Comparison of ENCODE assay signal across 29 mouse cellular contexts in genomic region chr4:78784036-78784435, GRCm38 (mm10).
A peak's percentile ranks its signal among the peaks of the same experiment; 100 is the strongest.
DNase-seq lines count a peak whose midpoint lies in the region; ATAC-seq and TF ChIP-seq lines count a peak whose summit lies in the region.
"Had no signal": no experiment of that assay in that cellular context is flagged by ENCODE, and none has a peak within 500 bp of the region (broad histone marks: within the 10 kb centered on the region; RNA-seq: fewer than 3 reads in every experiment).

No protein-coding gene starts in this region.

- no peak overlapping the region for H3K4me3 ChIP-seq in intestine, embryonic 14.5 days (ENCODE audit: low read depth, low read length)
- H3K4me3 ChIP-seq in intestine, postnatal 0 days (ENCODE audit: low read depth, low read length) = no peak overlapping the region
- H3K4me3 ChIP-seq in stomach, embryonic 14.5 days (ENCODE audit: low read depth, low read length) = no peak overlapping the region
- H3K4me3 ChIP-seq in stomach, postnatal 0 days (ENCODE audit: low read depth, low read length) = no peak overlapping the region
- H3K4me3 ChIP-seq: erythroblast, embryonic 14.5 days; forebrain, embryonic 12.5 days; forebrain, embryonic 15.5 days; heart, adult 2 months; heart, embryonic 10.5 days; heart, embryonic 13.5 days; hindbrain, embryonic 12.5 days; hindbrain, embryonic 15.5 days had no signal

- no peaks in the 10 kb centered on the region for H3K36me3 ChIP-seq in intestine, embryonic 14.5 days (ENCODE audit: control insufficient read depth, insufficient read depth, low read length)
- H3K36me3 ChIP-seq in intestine, postnatal 0 days (ENCODE audit: control insufficient read depth, insufficient read depth) = no peaks in the 10 kb centered on the region
- no peaks in the 10 kb centered on the region for H3K36me3 ChIP-seq in stomach, embryonic 14.5 days (ENCODE audit: control insufficient read depth, insufficient read depth, low read length)
- H3K36me3 ChIP-seq in stomach, postnatal 0 days (ENCODE audit: control insufficient read depth, insufficient read depth, low read length) = no peaks in the 10 kb centered on the region
- H3K36me3 ChIP-seq: forebrain, embryonic 12.5 days; forebrain, embryonic 15.5 days; G1E; heart, embryonic 10.5 days; heart, embryonic 13.5 days; hindbrain, embryonic 12.5 days; hindbrain, embryonic 15.5 days had no signal

- H3K4me1 ChIP-seq in intestine, embryonic 14.5 days (replicated peaks; ENCODE audit: control insufficient read depth, insufficient read depth, low read length) = no peaks in the 10 kb centered on the region
- no peaks in the 10 kb centered on the region for H3K4me1 ChIP-seq in intestine, postnatal 0 days (replicated peaks; ENCODE audit: control insufficient read depth, insufficient read depth, low read length)
- no peaks in the 10 kb centered on the region for H3K4me1 ChIP-seq in stomach, embryonic 14.5 days (ENCODE audit: control insufficient read depth, insufficient read depth, low read length)
- no peaks in the 10 kb centered on the region for H3K4me1 ChIP-seq in stomach, postnatal 0 days (replicated peaks; ENCODE audit: control insufficient read depth, insufficient read depth)
- H3K4me1 ChIP-seq: forebrain, embryonic 12.5 days; forebrain, embryonic 15.5 days; heart, embryonic 10.5 days; heart, embryonic 13.5 days; hindbrain, embryonic 12.5 days; hindbrain, embryonic 15.5 days had no signal

- no peak overlapping the region for H3K9ac ChIP-seq in intestine, embryonic 14.5 days (ENCODE audit: low read length)
- no peak overlapping the region for H3K9ac ChIP-seq in intestine, postnatal 0 days (ENCODE audit: low read depth, low read length)
- no peak overlapping the region for H3K9ac ChIP-seq in stomach, embryonic 14.5 days (replicated peaks; ENCODE audit: low read depth, low read length)
- no peak overlapping the region for H3K9ac ChIP-seq in stomach, postnatal 0 days (ENCODE audit: low read length)
- H3K9ac ChIP-seq: forebrain, embryonic 12.5 days; forebrain, embryonic 15.5 days; heart, embryonic 13.5 days; hindbrain, embryonic 12.5 days; hindbrain, embryonic 15.5 days had no signal

- no peak for DNase-seq in intestine, embryonic 14.5 days (ENCODE audit: low spot score)
- DNase-seq in urinary bladder, postnatal 14 days (ENCODE audit: low spot score) = peak; percentile 3
- no peak for DNase-seq in urinary bladder, postnatal 25 days (ENCODE audit: low spot score)
- DNase-seq in stomach, postnatal 0 days (ENCODE audit: low spot score) = peak; percentile 17
- no peak for DNase-seq in adrenal gland, postnatal 25 days
- no peak for DNase-seq in left cerebral cortex, adult 9 months (ENCODE audit: low spot score in 2 of 2)
- DNase-seq: adrenal gland, postnatal 10 days; B cell, adult 2 months; cerebellum, adult 11 months; cerebellum, adult 2 months; cerebellum, adult 9-11 months; cerebellum, postnatal 25 days; embryo, embryonic 11 days; gastrocnemius, postnatal 10 days; gastrocnemius, postnatal 36 days; heart, adult 2 months; heart, postnatal 14 days had no signal

- no peak for TF ChIP-seq EP300 in stomach, postnatal 0 days (optimal IDR thresholded peaks at IDR 0.05)

- WGBS in intestine, embryonic 14.5 days = 54% methylated on average over 1 of the region's 1 CpGs
- WGBS in intestine, postnatal 0 days = 15% methylated on average over 1 of the region's 1 CpGs
- WGBS in stomach, embryonic 14.5 days = 35% methylated on average over 1 of the region's 1 CpGs
- 19% methylated on average over 1 of the region's 1 CpGs for WGBS in stomach, postnatal 0 days

- no peaks in the 10 kb centered on the region for H3K9me3 ChIP-seq in intestine, embryonic 14.5 days (ENCODE audit: control insufficient read depth, low read length)
- no peaks in the 10 kb centered on the region for H3K9me3 ChIP-seq in intestine, postnatal 0 days (ENCODE audit: control insufficient read depth)
- no peaks in the 10 kb centered on the region for H3K9me3 ChIP-seq in stomach, embryonic 14.5 days (ENCODE audit: control insufficient read depth, low read depth, low read length)
- H3K9me3 ChIP-seq in stomach, postnatal 0 days (ENCODE audit: control insufficient read depth, low read length) = no peaks in the 10 kb centered on the region
- H3K9me3 ChIP-seq: forebrain, embryonic 12.5 days; forebrain, embryonic 15.5 days; G1E; heart, embryonic 10.5 days; heart, embryonic 13.5 days; hindbrain, embryonic 12.5 days; hindbrain, embryonic 15.5 days had no signal

- peak; percentile 81 for ATAC-seq in intestine, embryonic 14.5 days (replicated peaks; ENCODE audit: low FRiP score, low TSS enrichment, low read depth)
- no peak for ATAC-seq in intestine, postnatal 0 days
- peak; percentile 63 for ATAC-seq in stomach, embryonic 14.5 days (ENCODE audit: insufficient number of reproducible peaks, insufficient read depth, low FRiP score, low read depth)
- peak; percentile 81 for ATAC-seq in stomach, postnatal 0 days (ENCODE audit: low FRiP score, low TSS enrichment)
- ATAC-seq: forebrain, embryonic 15.5 days; Patski had no signal

- H3K27me3 ChIP-seq in intestine, embryonic 14.5 days (replicated peaks; ENCODE audit: control insufficient read depth, insufficient read depth, low read length) = no peaks in the 10 kb centered on the region
- H3K27me3 ChIP-seq in intestine, postnatal 0 days (replicated peaks; ENCODE audit: control insufficient read depth, insufficient read depth, low read length) = no peaks in the 10 kb centered on the region
- no peaks in the 10 kb centered on the region for H3K27me3 ChIP-seq in stomach, embryonic 14.5 days (ENCODE audit: control insufficient read depth, insufficient read depth, low read length)
- no peaks in the 10 kb centered on the region for H3K27me3 ChIP-seq in stomach, postnatal 0 days (ENCODE audit: control insufficient read depth, insufficient read depth, low read length)
- H3K27me3 ChIP-seq: CH12.LX; forebrain, embryonic 12.5 days; forebrain, embryonic 15.5 days; heart, embryonic 13.5 days; hindbrain, embryonic 12.5 days; hindbrain, embryonic 15.5 days; Patski had no signal

- H3K4me2 ChIP-seq in intestine, embryonic 14.5 days (ENCODE audit: low read length) = no peak overlapping the region
- no peak overlapping the region for H3K4me2 ChIP-seq in intestine, postnatal 0 days (replicated peaks; ENCODE audit: low read depth)
- H3K4me2 ChIP-seq in stomach, embryonic 14.5 days (replicated peaks; ENCODE audit: low read depth, low read length) = no peak overlapping the region
- H3K4me2 ChIP-seq in stomach, postnatal 0 days (replicated peaks; ENCODE audit: low read depth) = no peak overlapping the region
- H3K4me2 ChIP-seq: forebrain, embryonic 12.5 days; forebrain, embryonic 15.5 days; heart, embryonic 13.5 days; hindbrain, embryonic 12.5 days; hindbrain, embryonic 15.5 days had no signal

- TF ChIP-seq CTCF in intestine, postnatal 0 days (IDR thresholded peaks at IDR 0.05; ENCODE audit: low read depth) = no peak
- no peak for TF ChIP-seq CTCF in stomach, postnatal 0 days (IDR thresholded peaks at IDR 0.05; ENCODE audit: low read depth)

- no peak overlapping the region for H3K27ac ChIP-seq in intestine, embryonic 14.5 days (ENCODE audit: low read depth)
- H3K27ac ChIP-seq in intestine, postnatal 0 days (ENCODE audit: low read depth, low read length) = no peak overlapping the region
- no peak overlapping the region for H3K27ac ChIP-seq in stomach, embryonic 14.5 days (ENCODE audit: low read length)
- H3K27ac ChIP-seq in stomach, postnatal 0 days (replicated peaks) = no peak overlapping the region
- H3K27ac ChIP-seq: forebrain, embryonic 12.5 days; forebrain, embryonic 15.5 days; heart, adult 2 months; heart, embryonic 10.5 days; heart, embryonic 13.5 days; hindbrain, embryonic 12.5 days; hindbrain, embryonic 15.5 days had no signal

Comparison
In these comparisons a context has a peak if more than half of its experiments do, and no peak if none do; other contexts are left out.
1. DNase-seq: peak in urinary bladder, postnatal 14 days (single experiment) and stomach, postnatal 0 days (single experiment); none in intestine, embryonic 14.5 days (single experiment), urinary bladder, postnatal 25 days (single experiment), adrenal gland, postnatal 25 days (single experiment) and left cerebral cortex, adult 9 months (0 of 2).